Mouse (Mus musculus) stomach, embryonic 14.5 days (tissue): ENCODE results near the gene Ccdc189. TPM values are rescaled to one million over a fixed set of nuclear protein-coding genes. Genes with fewer than 3 reads are reported as not detected.

ENCODE experiments used
- ATAC-seq: fragments of 200-750 bp; cut with Nextera tagmentation; 2 replicates; pipeline ENCODE4 v1.8.0; 2017; ENCODE audit warnings: low read depth, moderate TSS enrichment; ENCODE audit not compliant: insufficient number of reproducible peaks, insufficient read depth, low FRiP score
- H3K27ac ChIP-seq: fragments of 300-500 bp; sonication (generic); 2 replicates; pipeline ENCODE4 v1.5.1; 2014; ENCODE audit warnings: mild to moderate bottlenecking, low read length, moderate library complexity, mixed read lengths
- H3K27me3 ChIP-seq: fragments of 300-500 bp; sonication (generic); 2 replicates; pipeline ENCODE4 v1.6.1; 2014; ENCODE audit warnings: low read length, control low read depth, mixed read lengths; ENCODE audit not compliant: control insufficient read depth, insufficient read depth
- H3K36me3 ChIP-seq: fragments of 300-500 bp; sonication (generic); 2 replicates; pipeline ENCODE4 v1.6.1; 2014; ENCODE audit warnings: mild to moderate bottlenecking, control low read depth, low read length, moderate library complexity, mixed read lengths; ENCODE audit not compliant: control insufficient read depth, insufficient read depth
- H3K4me1 ChIP-seq: fragments of 300-500 bp; sonication (generic); 2 replicates; pipeline ENCODE4 v1.6.1; 2014; ENCODE audit warnings: low read length, control low read depth, mixed read lengths; ENCODE audit not compliant: control insufficient read depth, insufficient read depth
- H3K4me2 ChIP-seq: fragments of 300-500 bp; sonication (generic); replicated peaks from 2 replicates; pipeline ENCODE4 v1.6.1; 2014; ENCODE audit warnings: low read depth, low read length, control low read depth
- H3K4me3 ChIP-seq: fragments of 300-500 bp; sonication (generic); 2 replicates; pipeline ENCODE4 v1.5.1; 2014; ENCODE audit warnings: low read depth, low read length, control low read depth
- H3K9ac ChIP-seq: fragments of 300-500 bp; sonication (generic); replicated peaks from 2 replicates; pipeline ENCODE4 v1.6.1; 2014; ENCODE audit warnings: low read depth, mild to moderate bottlenecking, control low read depth, low read length, moderate library complexity, mixed read lengths
- H3K9me3 ChIP-seq: fragments of 300-500 bp; sonication (generic); 2 replicates; pipeline ENCODE4 v1.6.1; 2016; ENCODE audit warnings: low read depth, low read length, control low read depth; ENCODE audit not compliant: control insufficient read depth
- WGBS: fragments of 180-500 bp; shearing (Covaris S2); extraction: QIAGEN DNeasy Blood & Tissue Kit; methylation state at CpG from one replicate; pipeline ENCODE4 v1.1.7; 2014; 5-methylcytosine and 5-hydroxymethylcytosine counted together
- polyA plus RNA-seq: library from polyadenylated mRNA; unstranded; fragments of >200 nt; fragmentation: Nextera tagmentation; extraction: Ambion mirVana; gene quantifications from 2 replicates; pipeline ENCODE4 v1.2.1, GENCODE M21; 2014

Ccdc189 gene
- polyA plus RNA-seq, 1 experiment from 2014 or later = 8.2 TPM

DNA sequence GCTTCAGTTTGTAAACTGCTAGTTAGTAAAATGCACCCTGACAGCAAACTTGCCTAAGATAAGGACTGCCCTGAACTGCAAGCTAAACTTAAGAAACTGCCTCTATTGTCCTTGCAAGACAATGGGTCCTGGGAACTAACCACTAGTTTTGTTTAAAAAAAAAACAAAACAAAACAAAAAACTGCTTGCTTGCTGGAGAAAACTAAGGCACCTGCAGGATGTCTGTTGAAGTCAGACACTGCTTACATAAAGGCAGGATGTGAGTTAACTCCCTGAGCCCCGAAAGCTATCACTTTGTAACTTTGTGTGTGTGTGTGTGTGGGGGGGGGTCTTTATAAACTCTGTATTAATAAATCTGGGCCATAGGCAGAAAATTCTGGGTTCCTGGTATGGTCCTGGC is 28.5 kb upstream of the Ccdc189 start:
- ATAC-seq = no peak
- no peak overlapping the region for H3K4me2 ChIP-seq
- no peaks in the 10 kb centered on the region for H3K9me3 ChIP-seq
- no peak overlapping the region for H3K27ac ChIP-seq
- H3K36me3 ChIP-seq = peaks cover 7% of the 10 kb centered on the region
- H3K27me3 ChIP-seq = no peaks in the 10 kb centered on the region
- peaks cover 6% of the 10 kb centered on the region for H3K4me1 ChIP-seq
- WGBS = 55% methylated on average over 1 of the region's 1 CpGs
- H3K4me3 ChIP-seq = no peak overlapping the region
- no peak overlapping the region for H3K9ac ChIP-seq

DNA sequence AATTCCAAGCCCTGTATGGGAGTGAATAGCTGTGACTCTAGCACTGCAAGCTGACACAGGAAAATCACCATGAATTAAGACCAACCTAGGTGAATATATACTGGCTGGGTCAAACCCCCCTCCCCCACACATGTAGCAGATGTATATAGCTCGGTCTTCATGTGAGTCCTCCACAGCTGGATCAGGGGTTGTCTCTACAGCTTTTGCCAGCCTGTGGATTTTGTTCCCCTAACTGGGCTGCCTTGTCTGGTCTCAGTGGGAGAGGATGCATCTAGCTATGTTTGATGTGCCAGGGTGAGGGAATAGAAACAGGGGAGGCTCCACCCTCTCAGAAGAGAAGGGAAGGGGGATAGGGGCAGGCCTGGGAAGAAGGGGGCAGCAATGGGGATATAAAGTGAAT is 27.9 kb upstream of the Ccdc189 start:
- H3K27me3 ChIP-seq = no peaks in the 10 kb centered on the region
- H3K36me3 ChIP-seq = peaks cover 13% of the 10 kb centered on the region
- 70% methylated on average over 1 of the region's 1 CpGs for WGBS
- H3K27ac ChIP-seq = no peak overlapping the region
- no peak overlapping the region for H3K9ac ChIP-seq
- H3K4me3 ChIP-seq = no peak overlapping the region
- no peak for ATAC-seq
- H3K4me1 ChIP-seq = peaks cover 6% of the 10 kb centered on the region
- no peaks in the 10 kb centered on the region for H3K9me3 ChIP-seq
- peak overlapping the region; percentile 61; the same call in 1 of the 2 replicates for H3K4me2 ChIP-seq

DNA sequence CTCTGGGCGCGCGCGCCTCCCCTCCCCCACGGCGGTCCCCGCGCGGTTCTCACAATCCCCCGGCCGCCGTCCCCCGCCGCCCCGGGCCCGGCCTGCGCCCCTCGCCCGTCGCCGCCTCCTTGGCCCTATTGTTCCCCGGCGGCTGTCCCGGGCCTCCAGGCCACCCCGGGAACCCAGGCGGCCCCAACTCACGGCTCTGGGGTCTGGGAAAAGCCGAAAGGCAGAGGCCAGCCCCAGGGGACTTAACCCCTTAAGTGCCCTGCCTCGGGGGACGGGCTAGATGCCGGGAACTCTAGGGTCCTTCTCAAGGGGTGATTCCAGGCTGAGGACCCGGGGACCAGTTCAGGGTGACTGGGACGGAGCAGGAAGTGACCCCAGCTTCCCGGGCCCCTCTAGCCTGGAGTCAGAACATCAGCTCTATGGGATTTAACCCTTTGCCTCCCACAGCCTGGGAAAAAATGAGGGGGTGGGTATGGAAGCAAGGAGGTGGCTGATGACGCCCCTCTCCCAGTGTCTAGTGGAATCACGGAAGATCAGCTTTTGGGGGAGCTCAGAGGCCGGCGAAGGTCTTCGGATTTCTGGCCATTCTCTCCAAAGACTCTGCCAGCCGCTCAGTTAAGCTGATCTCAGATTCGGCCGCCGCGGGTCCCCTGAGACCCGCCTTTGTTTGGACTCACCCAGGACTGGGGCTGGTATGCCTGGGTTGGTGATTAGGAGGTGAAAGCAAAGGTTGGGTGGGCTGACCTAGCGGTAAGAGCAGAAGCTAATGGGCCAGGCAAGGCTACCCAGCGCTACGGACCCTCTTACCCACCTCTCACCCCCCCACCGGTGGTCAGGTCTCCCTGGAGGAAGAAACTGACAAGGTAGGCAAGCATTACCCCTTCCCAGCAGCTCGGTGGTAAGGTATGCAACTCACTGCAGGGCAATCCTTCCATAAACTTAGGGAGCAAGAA is 26.8 kb upstream of the Ccdc189 start, which contains the start of gene Zfp629:
TSS of gene Zfp629 (minus strand) at position 907 of the 953 bp plus-strand sequence.
- Histone ChIP-seq H3K4me2 (peak within 1 kb of the TSS; percentile 61), H3K4me3 (peak within 1 kb of the TSS; percentile 92), H3K9ac (peak within 1 kb of the TSS; percentile 92), H3K36me3 (peaks cover 24% of the 10 kb centered on the region), H3K27ac (peak within 1 kb of the TSS; percentile 75), H3K27me3 (no peaks in the 10 kb centered on the region), H3K4me1 (peaks cover 6% of the 10 kb centered on the region), H3K9me3 (no peaks in the 10 kb centered on the region)
- WGBS = under 1% methylated on average over 49 of the region's 50 CpGs
- peak; percentile 91 for ATAC-seq

- H3K27ac ChIP-seq = peak overlapping the region; percentile 75
- H3K27me3 ChIP-seq = no peaks in the 10 kb centered on the region
- WGBS = under 1% methylated on average over 44 of the region's 44 CpGs
- peaks cover 6% of the 10 kb centered on the region for H3K4me1 ChIP-seq
- peaks cover 30% of the 10 kb centered on the region for H3K36me3 ChIP-seq
- peak; percentile 39 for ATAC-seq
- H3K9me3 ChIP-seq = no peaks in the 10 kb centered on the region
- peak overlapping the region; percentile 92 for H3K9ac ChIP-seq
- peak overlapping the region; percentile 61 for H3K4me2 ChIP-seq
- peak overlapping the region; percentile 92 for H3K4me3 ChIP-seq
These were observed 26.1 kb upstream of the Ccdc189 start for GRCm38 (mm10) chr7:127614511-127614890.

GRCm38 (mm10) chr7:127614091-127614490 is 25.7 kb upstream of the Ccdc189 start:
- Histone ChIP-seq H3K27ac (peak overlapping the region; percentile 75; the same call in 1 of the 2 replicates), H3K4me3 (peak overlapping the region; percentile 92), H3K27me3 (no peaks in the 10 kb centered on the region), H3K9me3 (no peaks in the 10 kb centered on the region), H3K4me2 (peak overlapping the region; percentile 61), H3K9ac (peak overlapping the region; percentile 92), H3K36me3 (peaks cover 34% of the 10 kb centered on the region), H3K4me1 (peaks cover 6% of the 10 kb centered on the region)
- ATAC-seq = no peak
- 16% methylated on average over 8 of the region's 8 CpGs for WGBS

DNA sequence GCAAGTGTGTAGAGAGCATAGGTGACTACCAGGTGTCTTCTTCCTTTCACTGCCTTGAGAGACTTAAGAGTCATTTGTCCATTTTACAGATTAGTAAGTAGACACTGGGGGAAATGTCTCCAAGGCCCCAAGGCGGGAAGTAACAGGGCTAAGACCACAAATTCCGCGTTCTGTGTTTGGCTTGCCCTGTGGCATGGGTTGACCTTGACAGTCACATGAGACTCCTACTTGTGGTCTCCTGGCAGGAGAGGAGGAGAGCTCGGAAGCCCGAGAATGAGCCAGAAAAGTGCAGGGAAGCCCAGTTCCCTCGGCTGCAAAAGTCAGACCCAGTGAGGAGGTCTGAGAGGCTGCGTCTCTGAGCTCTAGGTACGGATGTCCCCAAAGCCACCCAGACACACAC is 25.1 kb upstream of the Ccdc189 start:
- Histone ChIP-seq H3K27ac (no peak overlapping the region), H3K27me3 (no peaks in the 10 kb centered on the region), H3K9me3 (no peaks in the 10 kb centered on the region), H3K4me2 (no peak overlapping the region), H3K4me3 (0 out of 2 replicates have a peak overlapping the region, but pooled peaks have one; percentile 92), H3K36me3 (peaks cover 40% of the 10 kb centered on the region), H3K9ac (peak overlapping the region; percentile 92; the same call in 1 of the 2 replicates), H3K4me1 (peaks cover 6% of the 10 kb centered on the region)
- no peak for ATAC-seq
- WGBS = 85% methylated on average over 8 of the region's 8 CpGs

- Histone ChIP-seq H3K4me2 (no peak overlapping the region), H3K4me1 (peaks cover 6% of the 10 kb centered on the region), H3K9ac (no peak overlapping the region), H3K4me3 (no peak overlapping the region), H3K9me3 (no peaks in the 10 kb centered on the region), H3K27ac (no peak overlapping the region), H3K27me3 (no peaks in the 10 kb centered on the region), H3K36me3 (peaks cover 58% of the 10 kb centered on the region)
- no peak for ATAC-seq
- WGBS = 95% methylated on average over 26 of the region's 26 CpGs
These were observed 23.2 kb upstream of the Ccdc189 start for GRCm38 (mm10) chr7:127611561-127611960.

- H3K36me3 ChIP-seq = peaks cover 61% of the 10 kb centered on the region
- H3K4me3 ChIP-seq = no peak overlapping the region
- H3K9ac ChIP-seq = no peak overlapping the region
- 94% methylated on average over 29 of the region's 29 CpGs for WGBS
- H3K4me1 ChIP-seq = peaks cover 6% of the 10 kb centered on the region
- no peaks in the 10 kb centered on the region for H3K9me3 ChIP-seq
- no peak for ATAC-seq
- no peak overlapping the region for H3K27ac ChIP-seq
- no peak overlapping the region for H3K4me2 ChIP-seq
- H3K27me3 ChIP-seq = no peaks in the 10 kb centered on the region
These were observed 22.6 kb upstream of the Ccdc189 start for GRCm38 (mm10) chr7:127611011-127611410.
